Mouse (Mus musculus): ENCODE data around the gene Ifngr1. TPM values are rescaled to one million over a fixed set of nuclear protein-coding genes. Genes with fewer than 3 reads are reported as not detected.

Ifngr1 gene
- 50.2 and 69.7 TPM in 2 replicates for polyA plus RNA-seq (2015; fragmentation: Nextera tagmentation; extraction: Ambion mirVana)

DNA sequence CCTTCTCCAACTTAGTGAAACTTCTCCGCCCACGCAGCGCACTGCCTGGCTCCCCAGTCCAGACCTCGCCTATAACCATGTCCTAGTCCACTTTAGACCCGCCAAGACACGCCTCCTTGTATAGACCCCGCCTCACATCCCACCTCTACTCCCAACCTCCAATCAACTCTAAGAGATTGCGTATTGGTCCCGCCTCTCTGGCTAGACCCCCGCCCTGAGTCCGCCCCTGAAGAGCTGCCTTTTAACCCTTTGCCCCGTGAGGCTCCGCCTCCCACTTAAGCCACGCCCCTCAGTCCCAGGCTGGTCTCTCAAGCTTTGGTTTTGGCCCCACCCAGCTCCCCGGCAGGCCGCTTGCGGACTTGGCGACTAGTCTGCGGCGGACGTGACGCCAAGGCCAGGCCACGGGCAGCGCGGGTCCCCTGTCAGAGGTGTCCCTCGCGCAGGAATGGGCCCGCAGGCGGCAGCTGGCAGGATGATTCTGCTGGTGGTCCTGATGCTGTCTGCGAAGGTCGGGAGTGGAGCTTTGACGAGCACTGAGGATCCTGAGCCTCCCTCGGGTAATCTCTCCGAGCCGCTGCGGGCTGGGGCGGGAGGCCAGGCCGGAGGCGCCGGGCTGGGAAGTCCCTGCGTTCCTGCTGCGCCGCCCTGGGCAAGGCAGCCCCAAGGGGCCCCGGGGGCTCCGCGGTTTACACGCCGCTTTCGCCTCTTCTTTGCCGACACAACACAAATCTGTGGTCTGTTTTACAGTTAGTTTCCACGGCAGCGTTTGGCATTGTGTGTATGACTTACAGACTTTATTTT is at the start of gene Ifngr1:
TSS of gene Ifngr1 (plus strand) at position 309 of the 801 bp plus-strand sequence.
- Histone ChIP-seq H3K27ac (ENCODE audit: low read length) (peak within 1 kb of the TSS; percentile 91), H3K9me3 (replicated peaks; ENCODE audit: control insufficient read depth, low read length) (no peaks in the 10 kb centered on the region), H3K4me1 (ENCODE audit: control insufficient read depth, insufficient read depth, low read length) (peaks cover 23% of the 10 kb centered on the region), H3K27me3 (ENCODE audit: control insufficient read depth, insufficient read depth, low read length) (no peaks in the 10 kb centered on the region), H3K36me3 (ENCODE audit: control insufficient read depth, insufficient read depth) (no peaks in the 10 kb centered on the region), H3K4me2 (ENCODE audit: low read depth, low read length) (peak within 1 kb of the TSS; percentile 72), H3K4me3 (ENCODE audit: low read length) (peak within 1 kb of the TSS; percentile 75), H3K9ac (ENCODE audit: low read length) (peak within 1 kb of the TSS; percentile 88)
- under 1% methylated on average over 52 of the region's 52 CpGs for whole genome bisulfite sequencing
- ATAC-seq (replicated peaks; ENCODE audit: extremely low read depth, insufficient read depth, low FRiP score): peak; percentile 99

DNA sequence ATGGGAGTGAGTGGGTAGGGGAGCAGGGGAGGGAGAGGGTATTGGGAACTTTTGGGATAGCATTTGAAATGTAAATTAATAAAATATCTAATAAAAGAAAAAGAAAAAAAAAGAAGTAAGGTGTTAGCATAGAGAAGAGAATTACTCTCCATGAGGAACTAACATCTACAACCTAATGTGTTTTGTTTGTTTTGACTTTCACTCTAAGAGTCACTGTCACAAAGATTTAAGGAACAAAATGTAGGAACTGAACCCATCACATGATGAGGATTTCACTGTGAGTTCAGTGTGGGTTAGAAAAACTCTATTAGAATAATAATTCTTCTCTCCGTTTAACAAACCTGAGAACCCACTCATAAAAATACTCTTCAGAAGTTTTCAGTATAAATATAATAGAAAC is 44.9 kb upstream of the Ifngr1 start:
- ATAC-seq (replicated peaks; ENCODE audit: extremely low read depth, insufficient read depth, low FRiP score): no peak
- no peak overlapping the region for H3K27ac ChIP-seq (ENCODE audit: low read length)
- 83% methylated on average over 1 of the region's 1 CpGs for WGBS

GRCm38 (mm10) chr10:19548016-19548415 is 43.7 kb upstream of the Ifngr1 start:
- Histone ChIP-seq H3K4me3 (ENCODE audit: low read length) (no peak overlapping the region), H3K27ac (ENCODE audit: low read length) (no peak overlapping the region), H3K27me3 (ENCODE audit: control insufficient read depth, insufficient read depth, low read length) (no peaks in the 10 kb centered on the region), H3K4me1 (ENCODE audit: control insufficient read depth, insufficient read depth, low read length) (no peaks in the 10 kb centered on the region), H3K9ac (ENCODE audit: low read length) (no peak overlapping the region), H3K9me3 (replicated peaks; ENCODE audit: control insufficient read depth, low read length) (no peaks in the 10 kb centered on the region), H3K4me2 (ENCODE audit: low read depth, low read length) (no peak overlapping the region), H3K36me3 (ENCODE audit: control insufficient read depth, insufficient read depth) (no peaks in the 10 kb centered on the region)
- no peak for ATAC-seq (replicated peaks; ENCODE audit: extremely low read depth, insufficient read depth, low FRiP score)
- 68% methylated on average over 1 of the region's 1 CpGs for WGBS

More for the DNA sequence above, 44.9 kb upstream of the Ifngr1 start:
- no peaks in the 10 kb centered on the region for H3K27me3 ChIP-seq (ENCODE audit: control insufficient read depth, insufficient read depth, low read length)
- no peaks in the 10 kb centered on the region for H3K36me3 ChIP-seq (ENCODE audit: control insufficient read depth, insufficient read depth)
- H3K4me3 ChIP-seq (ENCODE audit: low read length): no peak overlapping the region
- no peak overlapping the region for H3K9ac ChIP-seq (ENCODE audit: low read length)
- H3K4me2 ChIP-seq (ENCODE audit: low read depth, low read length): no peak overlapping the region
- no peaks in the 10 kb centered on the region for H3K4me1 ChIP-seq (ENCODE audit: control insufficient read depth, insufficient read depth, low read length)
- H3K9me3 ChIP-seq (replicated peaks; ENCODE audit: control insufficient read depth, low read length): no peaks in the 10 kb centered on the region

DNA sequence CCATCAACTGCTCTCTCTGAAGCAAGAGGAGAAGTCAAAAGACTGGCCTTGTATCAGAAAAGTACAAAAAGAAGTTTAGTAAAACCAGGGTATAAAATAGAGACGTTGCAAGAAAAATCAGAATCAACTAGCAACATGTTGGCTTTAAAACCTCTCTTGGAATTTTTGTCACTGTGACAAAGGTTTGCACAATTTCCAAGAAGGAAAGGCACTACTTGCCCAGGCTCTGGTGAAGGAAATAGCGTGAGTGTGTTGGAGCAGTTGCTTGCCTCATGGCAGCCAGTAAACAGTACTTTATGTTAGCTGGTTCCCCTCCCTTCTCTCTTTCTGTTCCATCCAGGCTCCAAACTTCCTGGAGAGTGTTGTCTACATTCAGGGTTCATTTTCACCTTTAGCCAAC is 43.3 kb upstream of the Ifngr1 start:
- H3K4me2 ChIP-seq (ENCODE audit: low read depth, low read length): no peak overlapping the region
- no peak overlapping the region for H3K4me3 ChIP-seq (ENCODE audit: low read length)
- no peaks in the 10 kb centered on the region for H3K36me3 ChIP-seq (ENCODE audit: control insufficient read depth, insufficient read depth)
- no peak for ATAC-seq (replicated peaks; ENCODE audit: extremely low read depth, insufficient read depth, low FRiP score)
- no peaks in the 10 kb centered on the region for H3K9me3 ChIP-seq (replicated peaks; ENCODE audit: control insufficient read depth, low read length)
- no peaks in the 10 kb centered on the region for H3K4me1 ChIP-seq (ENCODE audit: control insufficient read depth, insufficient read depth, low read length)
- H3K9ac ChIP-seq (ENCODE audit: low read length): no peak overlapping the region
- no peaks in the 10 kb centered on the region for H3K27me3 ChIP-seq (ENCODE audit: control insufficient read depth, insufficient read depth, low read length)
- H3K27ac ChIP-seq (ENCODE audit: low read length): no peak overlapping the region
- 83% methylated on average over 2 of the region's 2 CpGs for WGBS

DNA sequence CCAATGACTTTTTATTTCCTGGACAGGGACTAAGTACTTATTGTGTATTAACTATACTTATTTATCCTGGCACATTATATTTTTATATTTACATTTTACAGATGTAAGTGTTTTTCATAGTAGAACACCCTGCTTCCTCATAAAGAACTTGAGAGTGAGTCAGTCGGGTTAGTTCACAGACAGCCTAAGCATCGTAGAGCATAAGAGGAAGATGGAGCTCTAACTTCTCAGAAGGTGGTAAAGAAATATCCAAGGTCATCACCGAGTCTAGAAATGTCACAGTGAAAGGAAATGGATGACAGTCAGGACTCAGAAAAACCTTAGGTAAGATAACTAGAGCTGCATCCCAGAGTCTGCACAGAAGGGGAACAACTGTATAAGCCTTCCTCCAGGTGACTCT is 40.2 kb upstream of the Ifngr1 start:
- Histone ChIP-seq H3K4me2 (ENCODE audit: low read depth, low read length) (no peak overlapping the region), H3K27me3 (ENCODE audit: control insufficient read depth, insufficient read depth, low read length) (no peaks in the 10 kb centered on the region), H3K36me3 (ENCODE audit: control insufficient read depth, insufficient read depth) (no peaks in the 10 kb centered on the region), H3K9ac (ENCODE audit: low read length) (no peak overlapping the region), H3K4me1 (ENCODE audit: control insufficient read depth, insufficient read depth, low read length) (no peaks in the 10 kb centered on the region), H3K9me3 (replicated peaks; ENCODE audit: control insufficient read depth, low read length) (no peaks in the 10 kb centered on the region), H3K4me3 (ENCODE audit: low read length) (no peak overlapping the region), H3K27ac (ENCODE audit: low read length) (no peak overlapping the region)
- WGBS: 76% methylated on average over 3 of the region's 3 CpGs
- ATAC-seq (replicated peaks; ENCODE audit: extremely low read depth, insufficient read depth, low FRiP score): no peak

DNA sequence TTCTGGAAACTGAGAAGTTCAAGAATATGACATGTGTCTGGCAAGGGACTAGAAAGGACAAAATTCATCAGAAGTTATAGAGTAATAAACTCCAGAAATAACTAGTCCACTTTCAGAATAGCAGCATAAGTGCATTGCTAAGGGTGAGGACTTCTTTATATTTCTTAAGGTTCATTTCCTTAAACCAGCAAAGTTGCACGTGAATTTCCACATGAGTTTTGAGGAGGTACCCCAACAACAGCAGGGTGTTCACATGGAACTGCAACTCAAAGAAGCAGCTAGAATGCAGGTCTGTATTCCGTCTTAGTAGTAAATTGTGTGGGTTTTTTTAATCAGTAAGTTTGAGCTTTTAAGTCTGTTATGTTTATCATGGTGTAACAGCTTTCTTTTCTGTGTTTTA is 37.9 kb upstream of the Ifngr1 start:
- 66% methylated on average over 2 of the region's 2 CpGs for WGBS
- Histone ChIP-seq H3K9me3 (replicated peaks; ENCODE audit: control insufficient read depth, low read length) (no peaks in the 10 kb centered on the region), H3K36me3 (ENCODE audit: control insufficient read depth, insufficient read depth) (no peaks in the 10 kb centered on the region), H3K4me2 (ENCODE audit: low read depth, low read length) (no peak overlapping the region), H3K9ac (ENCODE audit: low read length) (no peak overlapping the region), H3K27ac (ENCODE audit: low read length) (no peak overlapping the region), H3K4me1 (ENCODE audit: control insufficient read depth, insufficient read depth, low read length) (no peaks in the 10 kb centered on the region), H3K27me3 (ENCODE audit: control insufficient read depth, insufficient read depth, low read length) (no peaks in the 10 kb centered on the region), H3K4me3 (ENCODE audit: low read length) (no peak overlapping the region)
- no peak for ATAC-seq (replicated peaks; ENCODE audit: extremely low read depth, insufficient read depth, low FRiP score)

GRCm38 (mm10) chr10:19557696-19558095 is 34.1 kb upstream of the Ifngr1 start:
- no peaks in the 10 kb centered on the region for H3K27me3 ChIP-seq (ENCODE audit: control insufficient read depth, insufficient read depth, low read length)
- 75% methylated on average over 4 of the region's 4 CpGs for WGBS
- ATAC-seq (replicated peaks; ENCODE audit: extremely low read depth, insufficient read depth, low FRiP score): no peak
- no peaks in the 10 kb centered on the region for H3K4me1 ChIP-seq (ENCODE audit: control insufficient read depth, insufficient read depth, low read length)
- H3K4me2 ChIP-seq (ENCODE audit: low read depth, low read length): no peak overlapping the region
- no peak overlapping the region for H3K9ac ChIP-seq (ENCODE audit: low read length)
- H3K9me3 ChIP-seq (replicated peaks; ENCODE audit: control insufficient read depth, low read length): no peaks in the 10 kb centered on the region
- H3K27ac ChIP-seq (ENCODE audit: low read length): no peak overlapping the region
- H3K4me3 ChIP-seq (ENCODE audit: low read length): no peak overlapping the region
- no peaks in the 10 kb centered on the region for H3K36me3 ChIP-seq (ENCODE audit: control insufficient read depth, insufficient read depth)

GRCm38 (mm10) chr10:19559565-19560165 is 32.1 kb upstream of the Ifngr1 start:
- Histone ChIP-seq H3K9ac (ENCODE audit: low read length) (no peak overlapping the region), H3K36me3 (ENCODE audit: control insufficient read depth, insufficient read depth) (no peaks in the 10 kb centered on the region), H3K9me3 (replicated peaks; ENCODE audit: control insufficient read depth, low read length) (no peaks in the 10 kb centered on the region; the same call in 1 of the 2 replicates), H3K27me3 (ENCODE audit: control insufficient read depth, insufficient read depth, low read length) (no peaks in the 10 kb centered on the region), H3K27ac (ENCODE audit: low read length) (no peak overlapping the region), H3K4me1 (ENCODE audit: control insufficient read depth, insufficient read depth, low read length) (no peaks in the 10 kb centered on the region), H3K4me2 (ENCODE audit: low read depth, low read length) (no peak overlapping the region), H3K4me3 (ENCODE audit: low read length) (no peak overlapping the region)
- no peak for ATAC-seq (replicated peaks; ENCODE audit: extremely low read depth, insufficient read depth, low FRiP score)
- 59% methylated on average over 8 of the region's 8 CpGs for WGBS

DNA sequence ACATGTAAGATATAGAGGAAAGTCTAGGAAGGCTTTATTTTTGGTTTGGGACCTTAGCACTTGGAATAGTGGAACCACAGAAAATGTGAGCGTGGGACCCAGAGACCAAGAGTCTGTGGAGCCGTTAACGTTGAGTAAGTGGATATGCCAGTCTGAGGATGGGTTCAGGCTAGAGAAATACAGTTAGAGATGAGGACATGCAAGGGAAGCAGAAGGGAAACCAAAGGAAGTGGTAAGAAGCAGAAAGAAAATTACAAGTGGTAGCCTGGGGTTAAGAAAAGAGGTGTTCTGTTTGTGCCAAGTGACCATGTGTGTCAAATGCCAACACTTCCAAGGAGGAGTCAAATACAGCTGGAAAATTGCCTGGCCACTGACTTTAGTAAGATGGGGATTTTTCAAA is 29.2 kb upstream of the Ifngr1 start:
- Histone ChIP-seq H3K27me3 (ENCODE audit: control insufficient read depth, insufficient read depth, low read length) (no peaks in the 10 kb centered on the region), H3K4me2 (ENCODE audit: low read depth, low read length) (no peak overlapping the region), H3K4me1 (ENCODE audit: control insufficient read depth, insufficient read depth, low read length) (no peaks in the 10 kb centered on the region), H3K27ac (ENCODE audit: low read length) (peak overlapping the region; percentile 51; the same call in 1 of the 2 replicates), H3K9ac (ENCODE audit: low read length) (no peak overlapping the region), H3K4me3 (ENCODE audit: low read length) (no peak overlapping the region), H3K36me3 (ENCODE audit: control insufficient read depth, insufficient read depth) (no peaks in the 10 kb centered on the region), H3K9me3 (replicated peaks; ENCODE audit: control insufficient read depth, low read length) (no peaks in the 10 kb centered on the region; the same call in 1 of the 2 replicates)
- WGBS: 83% methylated on average over 3 of the region's 3 CpGs
- no peak for ATAC-seq (replicated peaks; ENCODE audit: extremely low read depth, insufficient read depth, low FRiP score)
